Mouse (Mus musculus) megakaryocyte progenitor cell, adult 5-6 weeks (primary cell): Measurements from ENCODE around the gene Cpm. TPM values are rescaled to one million over a fixed set of nuclear protein-coding genes. Genes with fewer than 3 reads are reported as not detected.

Source experiments
- ATAC-seq: replicated peaks from 2 replicates; pipeline ENCODE4 v1.8.0; 2016; ENCODE audit warnings: mild to moderate bottlenecking, moderate TSS enrichment, inconsistent platforms; ENCODE audit not compliant: poor library complexity
- total RNA-seq, 2 experiments: library from RNA; stranded (forward) in 1 of 2; stranded (reverse) in 1 of 2; fragments of 157-497, 149-512 nt in 1 of 2; fragments of 200-1000 nt in 1 of 2; gene quantifications; 2 replicates each; pipeline versions ENCODE4 v1.2.3 to v1.2.4; 2015 to 2017

The Cpm gene
- total RNA-seq, 2 experiments from 2014 or later: 0.17 TPM; not detected in 1

DNA sequence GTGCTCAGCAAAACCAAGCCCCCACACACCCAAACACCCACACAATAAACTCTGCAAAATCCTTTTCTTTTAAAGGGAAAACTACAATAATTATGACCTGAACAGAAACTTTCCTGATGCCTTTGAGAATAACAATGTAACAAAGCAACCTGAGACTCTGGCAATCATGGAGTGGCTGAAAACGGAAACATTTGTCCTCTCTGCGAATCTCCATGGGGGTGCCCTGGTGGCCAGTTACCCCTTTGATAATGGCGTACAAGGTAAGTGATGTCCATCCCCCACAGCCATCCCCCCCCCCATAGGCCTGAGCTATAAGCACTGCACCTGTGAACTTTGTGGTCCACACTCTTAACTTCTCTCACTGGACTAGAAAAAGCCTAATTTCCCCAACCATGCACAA is 40.8 kb downstream of the Cpm start:
- no peak for ATAC-seq

GRCm38 (mm10) chr10:117670791-117671190 is 41.5 kb downstream of the Cpm start:
- no peak for ATAC-seq

GRCm38 (mm10) chr10:117671266-117671665 is 42.0 kb downstream of the Cpm start:
- ATAC-seq: no peak

DNA sequence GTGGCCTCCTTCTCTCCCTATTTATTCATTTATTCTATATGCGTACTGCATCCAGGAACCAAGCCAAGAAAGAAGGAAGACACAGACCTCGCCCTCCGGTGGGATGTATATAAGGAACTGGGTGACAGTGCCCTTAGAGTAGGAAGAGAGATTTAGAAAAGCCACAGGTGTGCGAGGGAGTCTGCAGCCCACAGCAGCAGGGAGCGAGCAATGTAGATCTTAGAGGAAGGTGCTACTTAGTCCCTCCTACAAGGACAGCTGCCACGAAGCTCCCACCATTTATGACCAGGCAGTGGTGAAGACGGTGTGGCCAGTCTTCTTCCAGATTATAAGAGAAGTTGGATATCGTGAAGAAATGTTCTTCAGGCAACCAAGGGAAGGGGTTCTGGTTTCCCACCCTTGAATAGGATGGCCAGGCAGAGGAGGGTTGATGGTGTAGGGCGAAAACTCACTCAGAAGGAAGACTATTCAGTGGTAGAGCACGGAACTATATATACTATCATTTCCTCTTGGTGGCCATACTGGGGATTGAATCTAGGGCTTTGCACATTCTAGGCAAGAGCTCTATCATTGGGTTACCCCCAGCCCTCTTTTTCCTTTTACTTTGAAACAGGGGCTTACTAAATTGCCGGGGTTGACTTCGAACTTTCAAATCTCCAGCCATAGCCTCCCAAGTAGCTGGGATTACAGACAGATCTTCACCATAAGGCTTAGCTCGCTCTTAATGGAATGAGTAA is 42.8 kb downstream of the Cpm start:
- no peak for ATAC-seq

- ATAC-seq: no peak
Measured at GRCm38 (mm10) chr10:117672693-117673092, 43.4 kb downstream of the Cpm start.

GRCm38 (mm10) chr10:117673913-117674312 is 44.6 kb downstream of the Cpm start:
- no peak for ATAC-seq

GRCm38 (mm10) chr10:117674359-117675019 is 45.2 kb downstream of the Cpm start:
- ATAC-seq: no peak

DNA sequence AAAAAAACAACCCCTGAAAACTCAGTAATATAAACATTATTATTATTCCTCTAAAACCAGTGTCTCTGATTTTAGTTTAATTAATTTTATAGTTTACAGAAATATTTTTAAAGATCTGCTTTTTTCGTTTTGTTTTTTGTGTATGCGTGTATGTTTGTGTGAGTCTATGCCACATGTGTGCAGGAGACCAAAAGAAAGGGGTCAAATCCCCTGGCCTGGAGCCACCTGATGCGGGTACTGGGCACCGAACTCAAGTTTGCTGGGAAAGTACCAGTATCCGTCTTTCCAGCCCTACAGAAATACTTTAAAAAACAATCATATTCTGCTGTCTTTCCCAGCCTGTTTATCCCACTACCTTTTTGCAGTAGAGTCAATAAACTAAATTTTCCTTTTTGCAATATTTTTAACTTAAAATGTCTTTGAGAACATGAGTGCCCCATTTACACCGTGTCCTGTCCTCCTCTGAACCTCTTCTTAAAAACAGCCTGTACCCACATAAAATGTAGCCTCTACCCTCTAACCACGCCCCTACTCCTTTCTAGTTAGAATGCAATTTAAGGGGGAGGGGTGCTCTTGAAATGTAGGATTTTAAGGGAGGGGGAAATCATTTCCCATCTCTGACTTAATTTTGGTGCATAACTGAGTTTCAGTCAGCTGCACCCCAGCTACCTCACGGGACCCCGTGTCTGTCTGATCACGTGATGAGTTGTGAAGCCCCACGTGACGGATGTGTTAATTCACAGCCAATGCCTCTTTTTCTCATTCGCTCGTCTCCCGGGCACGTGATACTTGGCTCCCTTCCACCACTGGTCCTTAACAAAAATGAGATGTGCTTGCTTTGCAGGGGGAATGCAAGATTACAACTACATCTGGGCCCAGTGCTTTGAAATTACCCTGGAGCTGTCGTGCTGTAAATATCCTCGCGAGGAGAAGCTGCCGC is 46.1 kb downstream of the Cpm start:
- 0 out of 2 replicates have a peak, but pooled peaks have one; percentile 5 for ATAC-seq

DNA sequence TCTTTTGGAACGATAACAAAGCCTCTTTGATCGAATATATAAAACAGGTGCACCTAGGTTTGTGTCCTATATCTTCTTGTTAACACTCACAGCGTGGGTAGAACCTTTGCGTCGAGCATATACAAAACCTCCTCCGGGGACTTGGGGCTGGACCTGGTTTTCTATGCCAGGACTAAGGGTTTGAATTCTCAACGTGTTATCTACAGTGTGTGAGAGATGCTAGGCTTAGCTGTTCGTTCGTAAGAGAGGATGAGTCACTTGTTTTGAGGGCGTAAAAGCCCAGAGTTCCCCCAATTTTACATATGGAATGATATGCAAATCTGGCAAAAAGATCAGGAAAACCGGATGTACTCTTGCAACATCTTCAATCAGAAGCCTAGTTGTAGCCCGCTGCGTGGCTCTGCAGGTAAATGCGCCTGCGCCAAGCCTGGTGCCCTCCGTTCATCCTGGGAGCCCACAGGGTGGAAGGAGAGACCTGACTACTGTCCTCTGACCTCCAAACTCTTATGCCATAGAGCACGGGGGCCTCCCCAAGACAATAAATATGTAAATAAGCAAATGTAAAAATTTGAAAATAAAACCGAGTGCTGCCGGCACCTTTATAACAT is 46.8 kb downstream of the Cpm start:
- no peak for ATAC-seq

DNA sequence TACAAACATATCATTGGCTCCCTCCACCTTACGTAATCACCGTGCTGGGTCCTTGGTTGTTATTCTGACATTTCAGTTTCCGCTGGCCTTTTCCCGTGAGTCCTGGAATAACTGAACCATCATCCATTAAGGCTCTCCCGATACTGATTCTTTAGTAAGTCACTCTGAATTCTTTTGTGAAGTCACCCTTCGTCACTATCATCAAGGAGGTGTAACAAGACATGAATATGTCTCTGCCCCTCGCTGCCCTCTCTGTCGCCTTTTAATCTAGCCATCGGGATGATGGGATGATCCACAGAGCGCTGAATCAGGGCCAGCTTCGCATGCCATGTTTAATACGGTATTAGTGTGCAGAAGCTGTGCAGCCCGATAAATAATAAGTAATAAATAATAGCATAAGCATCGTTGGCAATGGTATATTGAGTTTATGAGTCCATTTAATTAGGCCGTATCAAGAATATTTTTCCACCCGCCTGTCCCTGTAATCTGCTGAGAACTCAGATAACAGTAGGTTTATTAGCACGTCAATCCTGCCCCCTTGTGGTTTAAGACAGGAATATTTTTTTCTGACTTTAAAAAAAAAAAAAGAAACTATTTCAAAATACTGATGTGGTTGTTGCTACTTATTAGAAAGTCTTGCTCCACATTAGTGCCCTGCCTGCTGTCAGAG is 47.5 kb downstream of the Cpm start:
- peak; percentile 60 for ATAC-seq

DNA sequence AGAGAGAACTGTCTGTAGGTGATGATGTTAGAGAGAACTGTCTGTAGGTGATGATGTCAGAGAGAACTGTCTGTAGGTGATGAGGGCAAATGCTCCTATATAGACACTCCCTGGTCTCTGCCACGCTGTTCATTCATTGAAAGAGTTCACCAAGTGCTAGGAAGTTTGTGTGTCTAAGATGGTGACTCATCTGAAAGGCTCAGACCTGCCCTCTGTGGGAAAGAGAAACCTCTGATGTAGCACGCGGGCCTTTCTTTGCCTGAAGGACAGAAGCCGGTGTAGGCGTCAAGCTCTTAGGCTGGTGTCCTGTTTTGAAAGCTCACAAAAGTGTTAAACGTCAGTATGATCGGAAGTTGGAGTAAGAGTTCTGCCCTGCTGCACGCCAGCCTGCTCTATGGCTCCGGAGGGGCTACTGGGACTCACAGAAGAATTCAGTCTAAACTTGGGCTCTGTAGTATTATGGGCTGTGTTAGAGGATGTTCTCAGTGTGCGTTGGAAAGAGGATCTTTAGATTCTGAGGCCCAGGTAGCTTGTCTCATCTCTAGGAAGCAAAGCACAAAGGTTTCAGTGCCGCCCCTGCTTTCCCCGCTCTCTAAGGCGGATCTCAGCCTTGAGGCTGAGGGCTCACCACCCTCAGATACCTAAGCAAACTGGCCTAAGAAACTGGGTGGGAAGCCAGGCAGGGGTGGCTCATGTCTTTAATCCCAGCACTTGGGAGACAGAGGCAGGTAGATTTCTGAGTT is 48.4 kb downstream of the Cpm start:
- no peak for ATAC-seq

GRCm38 (mm10) chr10:117678357-117678756 is 49.1 kb downstream of the Cpm start:
- peak; percentile 40 for ATAC-seq

GRCm38 (mm10) chr10:117679029-117679686 is 49.9 kb downstream of the Cpm start:
- no peak for ATAC-seq

- ATAC-seq: no peak
Measured at GRCm38 (mm10) chr10:117679963-117680473, 50.7 kb downstream of the Cpm start.

DNA sequence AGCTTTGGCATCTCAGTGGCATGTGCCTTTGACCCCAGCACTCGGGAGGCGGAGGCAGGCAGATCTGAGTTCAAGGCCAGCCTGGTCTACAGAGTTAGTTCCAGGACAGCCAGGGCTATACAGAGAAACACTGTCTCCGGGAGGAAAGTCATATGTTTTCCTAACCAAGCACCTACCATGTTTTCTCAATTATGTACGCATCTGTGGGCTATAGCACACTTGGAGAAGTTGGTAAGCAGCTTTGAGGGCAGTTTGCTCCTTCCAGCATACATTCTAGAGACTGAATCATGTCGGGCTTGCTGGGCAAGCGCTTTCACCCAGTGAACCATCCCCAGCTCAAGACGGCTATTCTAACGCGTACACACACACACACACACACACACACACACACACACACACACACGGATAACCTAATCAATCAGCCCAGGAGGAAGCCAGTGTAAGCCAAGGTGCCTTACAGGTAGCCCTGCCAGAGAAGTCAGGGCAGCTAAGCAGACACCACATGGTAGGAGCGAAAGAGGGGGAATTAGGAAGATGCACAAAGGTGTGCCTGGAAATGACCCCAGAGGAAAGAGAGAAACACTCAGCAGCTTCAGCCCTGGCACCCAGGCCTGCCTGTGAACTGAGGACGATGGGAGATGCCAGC is 51.7 kb downstream of the Cpm start:
- no peak for ATAC-seq

DNA sequence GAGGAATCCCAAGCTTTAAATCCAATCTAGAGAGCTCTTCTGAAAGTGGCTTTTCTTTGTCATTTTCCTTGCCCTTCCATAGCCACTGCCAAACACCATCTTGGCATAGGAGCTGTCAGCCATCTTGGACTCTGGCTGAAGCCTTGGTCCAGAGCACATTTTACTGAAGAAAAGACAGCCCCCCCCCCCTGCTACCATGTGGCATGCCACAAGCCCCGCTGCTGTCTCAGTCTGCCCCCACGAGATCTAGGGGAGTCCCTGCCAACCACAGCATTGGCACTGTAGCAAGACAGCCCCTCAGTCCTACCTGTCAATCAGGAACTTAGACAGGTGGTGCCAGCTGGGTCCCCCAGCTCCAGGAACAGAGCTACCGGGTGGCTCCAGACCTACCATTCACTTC is 52.2 kb downstream of the Cpm start:
- ATAC-seq: no peak

DNA sequence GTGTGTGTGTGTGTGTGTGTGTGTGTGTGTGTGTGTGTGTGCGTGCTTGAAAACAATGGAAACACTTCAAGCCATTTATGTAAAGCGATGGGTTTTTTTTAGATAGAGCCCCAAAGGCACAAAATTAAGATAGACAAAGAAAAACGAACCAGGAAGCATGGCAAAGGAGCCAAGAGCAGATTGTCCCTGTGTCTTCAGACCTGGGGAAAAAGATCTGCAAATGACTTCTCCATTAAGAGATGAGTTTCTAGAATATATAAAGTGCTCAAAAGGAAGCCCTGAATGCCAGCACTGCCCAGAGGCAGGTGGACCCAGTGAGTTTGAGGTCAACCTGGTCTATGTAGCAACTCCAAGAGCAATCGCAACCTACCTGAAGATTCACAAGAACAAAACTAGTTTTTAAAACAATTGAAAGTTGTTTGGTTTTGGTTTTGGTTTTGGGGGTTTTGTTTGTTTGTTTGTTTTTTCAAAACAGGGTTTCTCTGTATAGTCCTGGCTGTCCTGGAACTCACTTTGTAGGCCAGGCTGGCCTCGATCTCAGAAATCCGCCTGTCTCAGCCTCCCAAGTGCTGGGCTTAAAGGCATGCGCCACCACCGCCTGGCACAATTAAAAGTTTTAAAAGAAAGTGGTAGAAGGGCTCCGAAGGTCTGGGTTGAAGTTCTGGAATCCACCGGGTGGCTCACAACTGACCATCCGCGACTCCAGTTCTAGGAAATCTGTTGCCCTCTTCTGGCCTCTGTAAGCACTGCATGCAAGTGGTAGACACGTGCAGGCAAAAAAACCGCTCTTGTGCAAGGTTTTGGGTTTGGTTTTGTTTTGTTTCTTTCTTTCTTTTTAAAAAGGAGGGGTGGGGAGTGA is 52.9 kb downstream of the Cpm start:
- ATAC-seq: peak; percentile 62
